Mouse (Mus musculus) heart, adult 2 months (tissue): ENCODE results near the gene Tldc2. TPM values are rescaled to one million over a fixed set of nuclear protein-coding genes. Genes with fewer than 3 reads are reported as not detected.
A peak's percentile ranks its signal among the peaks of the same experiment; 100 is the strongest.

Experiments
- DNase-seq, 2 experiments: peaks; one replicate each; pipeline ENCODE4 v3.0.0; 2021
- H3K27ac ChIP-seq: fragments of 200-600 bp; 2 replicates; pipeline ENCODE4 v1.8.1; 2022
- H3K27me3 ChIP-seq: fragments of 200-500 bp; 2 replicates; pipeline ENCODE4 v1.6.1; 2012; ENCODE audit warnings: mild to moderate bottlenecking, low read length, inconsistent platforms, mixed read lengths; ENCODE audit not compliant: control insufficient read depth, insufficient read depth
- H3K36me3 ChIP-seq: fragments of 200-500 bp; 2 replicates; pipeline ENCODE4 v1.6.1; 2012; ENCODE audit warnings: low read length, inconsistent platforms; ENCODE audit not compliant: control insufficient read depth, insufficient read depth
- H3K4me1 ChIP-seq: fragments of 200-500 bp; 2 replicates; pipeline ENCODE4 v1.6.1; 2011; ENCODE audit warnings: low read length; ENCODE audit not compliant: control insufficient read depth, insufficient read depth
- H3K4me3 ChIP-seq: fragments of 200-600 bp; 2 replicates; pipeline ENCODE4 v1.8.1; 2022
- H3K79me2 ChIP-seq: fragments of 200-500 bp; replicated peaks from 2 replicates; pipeline ENCODE4 v1.6.1; 2012; ENCODE audit warnings: mild to moderate bottlenecking, inconsistent platforms, low read length, moderate library complexity, mixed read lengths; ENCODE audit not compliant: control insufficient read depth, insufficient read depth
- H3K9ac ChIP-seq: fragments of 200-500 bp; 2 replicates; pipeline ENCODE4 v1.6.1; 2012; ENCODE audit warnings: low read depth, mild to moderate bottlenecking, control low read depth, inconsistent platforms, low read length, mixed read lengths
- CTCF ChIP-seq: fragments of 200-600 bp; IDR thresholded peaks from 2 replicates; pipeline ENCODE4 v1.8.1; 2022; ENCODE audit warnings: antibody characterized with exemption, mild to moderate bottlenecking, moderate library complexity
- EP300 ChIP-seq: fragments of 200-500 bp; IDR thresholded peaks from 2 replicates; pipeline ENCODE4 v1.6.1; 2011; ENCODE audit warnings: low read depth, low read length, control low read depth; ENCODE audit not compliant: insufficient read depth
- POLR2A ChIP-seq: fragments of 200-500 bp; IDR thresholded peaks from 2 replicates; pipeline ENCODE4 v1.6.1; 2011; ENCODE audit warnings: mild to moderate bottlenecking, low read depth, low read length, control low read depth; ENCODE audit not compliant: insufficient read depth
- WGBS: fragments of 180-500 bp; shearing (Covaris S2); methylation state at CpG from one replicate; pipeline ENCODE4 v1.1.7; 2018; 5-methylcytosine and 5-hydroxymethylcytosine counted together
- intact Hi-C: fragments of 180-260 bp; cut with DNase I; formaldehyde crosslinking; loops from one replicate; pipeline ENCODE4 v1.15.1; 2025
- polyA plus RNA-seq: library from polyadenylated mRNA; depleted of rRNA; stranded (reverse); fragments of >200 nt; gene quantifications from 2 replicates; pipeline ENCODE4 v1.2.3, GENCODE M21; 2012
- total RNA-seq, 2 experiments: library from RNA; stranded (reverse); gene quantifications; 2 replicates each; pipeline ENCODE4 v1.2.3; 2021

The Tldc2 gene
- total and polyA plus RNA-seq, 3 experiments = not detected

DNA sequence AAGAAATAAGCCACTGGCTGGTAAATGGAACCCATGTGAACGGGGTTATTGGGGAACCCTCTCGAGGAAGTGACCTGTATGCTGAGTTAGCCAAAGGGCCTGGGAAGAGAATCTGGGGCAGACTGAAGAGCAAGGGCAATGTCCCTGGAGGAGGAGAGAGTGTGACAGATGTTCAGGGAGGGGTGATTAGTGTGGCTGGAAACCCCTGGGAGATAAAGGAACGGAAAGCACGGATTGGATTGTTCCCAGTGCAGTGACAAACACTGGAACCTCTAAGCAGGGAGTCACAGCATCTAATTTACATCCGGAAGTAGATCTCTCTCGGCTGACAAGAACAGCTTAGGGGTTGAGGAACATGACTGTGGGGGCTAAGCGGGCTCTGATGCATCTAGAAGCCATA, 4.9 kb upstream of the Tldc2 start:
- H3K79me2 ChIP-seq = no peaks in the 10 kb centered on the region
- peak overlapping the region; percentile 47 for H3K27ac ChIP-seq
- peaks cover 4% of the 10 kb centered on the region for H3K4me1 ChIP-seq
- no peak overlapping the region for H3K4me3 ChIP-seq
- H3K27me3 ChIP-seq = no peaks in the 10 kb centered on the region
- DNase-seq = no peak
- intact Hi-C loops = no loop called here
- WGBS = 23% methylated on average over 7 of the region's 7 CpGs
- H3K36me3 ChIP-seq = no peaks in the 10 kb centered on the region
- TF ChIP-seq CTCF = no peak
- no peak for TF ChIP-seq POLR2A
- TF ChIP-seq EP300 = no peak
- no peak overlapping the region for H3K9ac ChIP-seq

DNA sequence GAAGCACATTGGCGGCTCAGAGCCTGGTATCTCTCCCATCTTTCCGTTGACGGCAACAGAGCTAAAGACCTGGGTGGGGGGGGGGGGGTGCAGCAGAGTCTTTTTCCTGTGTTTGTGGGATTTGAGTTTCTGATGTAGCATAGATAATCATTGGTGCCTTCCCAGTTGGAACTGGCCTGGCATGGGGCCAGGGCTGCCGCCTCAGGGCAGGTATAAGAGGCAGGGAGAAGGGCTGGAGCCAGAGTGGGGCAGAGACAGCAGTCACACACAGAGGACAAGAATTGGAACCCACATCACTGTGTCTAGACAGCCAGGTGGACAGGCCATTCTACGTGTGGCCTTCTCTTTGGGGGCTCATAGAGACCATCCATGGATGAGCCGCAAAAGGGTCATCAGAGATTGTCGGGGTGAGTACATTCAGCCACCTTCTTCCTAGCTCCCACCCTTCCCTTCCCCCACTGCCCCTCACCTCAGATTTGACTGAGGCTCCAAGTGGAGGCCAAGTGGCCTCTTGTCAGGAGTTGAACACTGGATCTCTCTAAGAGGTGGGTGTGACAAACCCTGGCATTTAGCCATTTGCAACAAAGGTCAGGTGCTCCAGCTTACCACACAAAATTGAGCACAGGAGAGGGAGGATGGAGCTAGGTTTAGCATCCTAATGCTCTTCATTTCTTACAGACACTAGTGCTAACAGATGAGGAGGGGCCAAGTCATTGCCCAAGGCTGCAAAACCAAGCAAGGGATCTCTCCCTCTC, 1.8 kb upstream of the Tldc2 start:
- TF ChIP-seq EP300 (no peak), POLR2A (no peak), CTCF (no peak)

DNA sequence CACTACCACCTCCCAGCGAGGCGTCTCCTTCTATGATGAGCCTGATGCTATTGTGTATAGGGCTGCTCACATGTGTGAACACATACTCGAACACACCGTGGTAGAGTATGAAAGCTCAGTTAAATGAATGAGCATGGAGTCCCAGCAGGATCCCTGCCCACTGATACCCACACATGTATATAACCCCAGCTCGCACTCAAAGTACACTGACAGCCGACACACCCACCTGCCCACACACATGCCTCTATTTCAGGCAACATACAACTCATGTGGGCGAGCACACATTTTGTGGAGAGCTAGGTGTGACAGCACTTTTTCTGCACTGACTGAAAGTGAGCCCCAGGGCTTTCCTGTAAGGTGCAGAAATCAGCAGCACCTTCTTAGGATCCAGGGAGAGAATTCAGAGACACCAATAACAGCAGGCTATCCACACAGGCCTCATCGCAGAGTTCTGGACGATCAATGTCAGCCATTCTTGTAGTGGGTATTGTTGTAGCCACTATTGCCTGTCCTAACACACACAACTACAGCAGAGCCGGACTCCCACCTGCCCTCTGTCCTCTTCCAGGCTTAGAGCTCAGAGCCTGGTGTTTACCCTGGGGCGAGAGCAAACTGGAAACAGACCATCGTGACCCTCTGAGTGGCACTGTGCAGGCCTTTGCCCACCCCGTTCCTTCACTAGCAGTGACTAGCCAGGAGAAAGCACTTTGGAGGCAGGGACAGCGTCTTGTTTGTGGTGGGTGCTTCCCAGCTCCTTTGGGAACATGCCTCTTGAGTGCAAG, 872 bp downstream of the Tldc2 start:
- intact Hi-C loops = no loop called here
- Histone ChIP-seq H3K36me3 (no peaks in the 10 kb centered on the region), H3K4me3 (no peak overlapping the region), H3K9ac (no peak overlapping the region), H3K27me3 (no peaks in the 10 kb centered on the region), H3K4me1 (no peaks in the 10 kb centered on the region), H3K27ac (no peak overlapping the region), H3K79me2 (no peaks in the 10 kb centered on the region)
- WGBS = 89% methylated on average over 14 of the region's 14 CpGs
- no peak for DNase-seq
- TF ChIP-seq POLR2A = no peak
- TF ChIP-seq EP300 = no peak
- TF ChIP-seq CTCF = no peak

More for the DNA sequence above, 1.8 kb upstream of the Tldc2 start:
- 81% methylated on average over 7 of the region's 7 CpGs for WGBS
- H3K36me3 ChIP-seq = no peaks in the 10 kb centered on the region
- no peaks in the 10 kb centered on the region for H3K27me3 ChIP-seq
- no peaks in the 10 kb centered on the region for H3K79me2 ChIP-seq
- intact Hi-C loops = no loop called here
- H3K27ac ChIP-seq = no peak overlapping the region
- no peak for DNase-seq
- H3K9ac ChIP-seq = no peak overlapping the region
- H3K4me1 ChIP-seq = no peaks in the 10 kb centered on the region; the same call in 1 of the 2 replicates
- no peak overlapping the region for H3K4me3 ChIP-seq

DNA sequence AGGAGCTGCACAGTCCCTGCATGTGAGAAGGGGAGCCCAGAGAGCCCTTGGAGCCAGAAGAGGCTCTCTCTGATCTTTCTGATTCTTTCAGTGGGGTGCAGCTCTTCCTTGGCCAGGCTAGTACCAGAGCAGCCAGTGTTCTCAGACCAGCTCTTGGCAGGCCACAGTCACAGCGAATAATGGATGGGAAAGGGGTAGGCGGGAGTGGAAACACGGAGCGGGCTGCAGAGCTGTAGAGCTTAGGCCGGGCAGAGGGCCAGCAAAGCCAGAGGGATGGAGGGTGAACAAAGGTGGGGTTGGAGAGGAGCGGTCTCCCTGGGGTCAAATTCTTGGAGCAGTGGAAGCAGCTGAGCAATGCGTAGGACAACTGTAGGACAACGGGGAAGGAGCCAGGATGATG, 5.2 kb downstream of the Tldc2 start:
- no peak overlapping the region for H3K27ac ChIP-seq
- peaks cover 2% of the 10 kb centered on the region; the same call in 1 of the 2 replicates for H3K4me1 ChIP-seq
- no peaks in the 10 kb centered on the region for H3K79me2 ChIP-seq
- intact Hi-C loops = no loop called here
- H3K4me3 ChIP-seq = no peak overlapping the region
- H3K36me3 ChIP-seq = no peaks in the 10 kb centered on the region
- TF ChIP-seq CTCF = no peak
- no peak for TF ChIP-seq EP300
- TF ChIP-seq POLR2A = no peak
- no peaks in the 10 kb centered on the region for H3K27me3 ChIP-seq
- DNase-seq = no peak
- WGBS = 19% methylated on average over 8 of the region's 8 CpGs
- no peak overlapping the region for H3K9ac ChIP-seq

DNA sequence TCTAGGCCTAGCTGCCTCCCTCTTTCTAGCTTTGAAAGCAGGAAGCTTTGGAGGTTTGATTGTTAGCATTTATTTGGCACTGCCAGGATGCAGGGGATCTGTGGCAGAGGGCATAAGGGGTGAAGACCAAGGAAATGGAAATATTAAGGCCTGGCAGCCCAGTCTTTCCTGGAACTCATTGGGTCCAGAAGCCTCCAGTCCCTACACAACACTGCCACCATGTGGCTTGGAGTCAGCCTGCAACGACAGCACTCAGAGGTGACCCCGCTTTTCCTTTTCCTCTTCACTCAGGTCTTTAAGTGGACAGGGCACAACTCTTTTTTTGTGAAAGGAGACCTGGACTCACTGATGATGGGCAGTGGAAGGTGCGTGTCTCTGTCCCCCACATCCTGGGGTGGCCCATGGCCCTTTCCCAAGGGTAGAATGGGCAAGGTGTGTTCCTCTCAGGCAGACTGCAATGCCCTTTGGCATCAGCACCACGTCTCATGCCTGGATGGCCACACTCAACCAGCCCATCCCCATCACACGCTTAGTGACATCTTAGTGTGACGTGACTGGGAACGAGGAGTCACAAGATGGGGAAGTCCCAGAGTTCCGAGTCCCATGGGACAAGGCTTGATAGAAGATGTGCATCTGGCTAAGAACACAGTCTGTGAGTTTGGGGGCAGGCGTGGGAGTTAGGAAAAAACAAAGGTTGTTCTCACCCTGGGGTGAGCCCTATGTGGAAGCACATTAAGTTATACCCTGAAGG, 8.3 kb downstream of the Tldc2 start:
- Histone ChIP-seq H3K27me3 (no peaks in the 10 kb centered on the region), H3K36me3 (no peaks in the 10 kb centered on the region), H3K9ac (no peak overlapping the region), H3K27ac (no peak overlapping the region), H3K4me1 (peaks cover 2% of the 10 kb centered on the region; the same call in 1 of the 2 replicates), H3K79me2 (no peaks in the 10 kb centered on the region), H3K4me3 (no peak overlapping the region)
- TF ChIP-seq POLR2A (no peak), EP300 (peak; percentile 90), CTCF (peak; percentile 97)
- peak; percentile 68 to 82 for DNase-seq
- WGBS = 46% methylated on average over 9 of the region's 9 CpGs
- intact Hi-C loops = loop anchor here (1.0 to 2.0 kb wide), 4 partner anchors 52 to 286 kb away; no protein-coding TSS in a partner anchor
